Mouse (Mus musculus): ENCODE data around the gene Prune2.

DNA sequence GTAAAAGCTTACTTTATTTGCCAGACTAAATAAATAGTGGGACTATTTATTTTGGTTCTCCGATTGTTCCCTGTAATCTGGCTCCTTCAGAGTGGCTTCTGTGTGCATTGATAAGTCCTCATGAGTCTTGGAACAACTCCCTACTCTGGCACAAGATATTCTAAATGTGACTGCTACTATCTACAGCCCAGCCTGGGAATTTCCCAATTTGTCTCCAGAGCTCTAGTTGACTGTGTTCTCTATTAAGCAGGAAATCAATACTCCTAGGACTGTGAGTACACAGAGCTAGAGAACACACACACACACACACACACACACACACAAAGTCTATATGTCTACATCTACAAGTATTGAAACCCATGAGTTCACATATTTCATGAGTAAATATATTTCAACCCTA is 274.1 kb downstream of the Prune2 start:
- TF ChIP-seq CTCF (IDR thresholded peaks at IDR 0.05) (no peak), POLR2A (IDR thresholded peaks at IDR 0.05; ENCODE audit: insufficient read depth, low read depth, low read length) (no peak), EP300 (IDR thresholded peaks at IDR 0.05; ENCODE audit: insufficient read depth, low read depth, low read length) (no peak)
